Comparison of ENCODE assay signal across 8 mouse cellular contexts in the genomic region with DNA sequence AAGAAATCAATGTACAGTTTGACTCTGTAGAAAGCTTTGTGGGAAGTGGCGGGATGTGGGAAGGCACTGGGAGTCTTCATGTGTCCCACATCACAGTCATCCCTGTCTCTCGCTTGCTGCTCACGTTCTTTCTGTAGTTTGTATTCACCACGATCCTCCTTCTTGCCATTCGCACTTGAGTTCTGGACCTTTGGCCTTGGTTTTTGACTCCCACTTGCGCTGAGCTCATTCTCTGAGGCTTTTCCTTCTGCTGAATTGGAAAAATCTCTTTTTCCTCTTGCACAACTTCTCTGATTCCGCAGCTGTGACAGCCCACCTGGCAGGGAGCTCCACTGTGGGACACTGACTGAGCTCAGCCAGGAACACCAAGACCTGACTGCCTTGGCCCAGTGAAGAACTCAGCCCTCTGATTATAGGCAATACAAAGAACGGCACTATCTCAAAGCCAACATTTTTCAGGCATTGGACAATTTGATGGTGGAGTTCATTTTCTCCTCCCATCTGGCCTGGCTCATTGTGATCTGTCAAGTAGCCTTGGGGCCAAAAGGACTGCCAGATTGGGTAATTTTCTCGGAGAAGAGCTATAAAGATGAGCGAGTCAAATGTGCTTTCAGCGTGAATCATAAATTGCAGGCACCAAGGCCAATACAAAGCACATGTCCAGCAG.
DNase-seq lines count a peak whose midpoint lies in the region; ATAC-seq and TF ChIP-seq lines count a peak whose summit lies in the region.

No protein-coding gene starts in this region.

- no peak overlapping the region for H3K4me3 ChIP-seq in kidney, adult 2 months (ENCODE audit: insufficient read depth, low read depth, low read length)
- H3K4me3 ChIP-seq in kidney, embryonic 14.5 days (ENCODE audit: low read length), result no peak overlapping the region

- peak; percentile 20 for DNase-seq in kidney, adult 2 months
- no peak for DNase-seq in kidney, adult 11 months
- DNase-seq in adrenal gland, postnatal 4 days (ENCODE audit: low spot score in 2 of 2), result peak; percentile 4 to 6
- peak; percentile 77 for DNase-seq in heart, adult 8-10 months (ENCODE audit: low spot score)
- DNase-seq in ovary, postnatal 14 days (ENCODE audit: low spot score), result peak; percentile 33
- no peak for DNase-seq in thymus, postnatal 4 days
- DNase-seq in B cell, adult 2 months, result no peak

- H3K4me1 ChIP-seq in kidney, adult 2 months (ENCODE audit: control insufficient read depth, insufficient read depth, low read length), result no peaks in the 10 kb centered on the region
- H3K4me1 ChIP-seq in kidney, embryonic 14.5 days (ENCODE audit: control insufficient read depth, insufficient read depth, low read length), result 0 out of 2 replicates have a peak, but pooled peaks cover 5% of the 10 kb centered on the region

- TF ChIP-seq CTCF in kidney, adult 2 months (conservative IDR thresholded peaks at IDR 0.05; ENCODE audit: insufficient read depth, insufficient read length, low read depth, low read length), result no peak

- no peaks in the 10 kb centered on the region for H3K9me3 ChIP-seq in kidney, embryonic 14.5 days (ENCODE audit: control insufficient read depth, low read length)

- no peak for ATAC-seq in kidney, embryonic 14.5 days (ENCODE audit: low FRiP score, low TSS enrichment)

- H3K27ac ChIP-seq in kidney, adult 2 months (ENCODE audit: insufficient read depth, low read depth, low read length), result no peak overlapping the region
- no peak overlapping the region for H3K27ac ChIP-seq in kidney, embryonic 14.5 days (ENCODE audit: low read depth, low read length)

- no peak overlapping the region for H3K9ac ChIP-seq in kidney, embryonic 14.5 days (ENCODE audit: low read depth, low read length)

- no peak overlapping the region for H3K4me2 ChIP-seq in kidney, embryonic 14.5 days (replicated peaks; ENCODE audit: low read depth, low read length)

- H3K27me3 ChIP-seq in kidney, adult 2 months (replicated peaks; ENCODE audit: control insufficient read depth, insufficient read depth, low read length), result no peaks in the 10 kb centered on the region
- H3K27me3 ChIP-seq in kidney, embryonic 14.5 days (ENCODE audit: control insufficient read depth, insufficient read depth, low read length), result no peaks in the 10 kb centered on the region

- no peaks in the 10 kb centered on the region for H3K36me3 ChIP-seq in kidney, adult 2 months (ENCODE audit: control insufficient read depth, insufficient read depth, low read length)
- no peaks in the 10 kb centered on the region for H3K36me3 ChIP-seq in kidney, embryonic 14.5 days (ENCODE audit: control insufficient read depth, insufficient read depth, low read length)

- WGBS in kidney, adult 2 months, result 75% methylated on average over 11 of the region's 11 CpGs
- 58% methylated on average over 11 of the region's 11 CpGs for WGBS in kidney, embryonic 14.5 days

- no peak for TF ChIP-seq POLR2A in kidney, adult 2 months (IDR thresholded peaks at IDR 0.05; ENCODE audit: low read depth, low read length)

Comparison
In these comparisons a context has a peak if more than half of its experiments do, and no peak if none do; other contexts are left out.
1. DNase-seq: peak in kidney, adult 2 months (single experiment), adrenal gland, postnatal 4 days (2 of 2), heart, adult 8-10 months (single experiment) and ovary, postnatal 14 days (single experiment); none in kidney, adult 11 months (single experiment), thymus, postnatal 4 days (single experiment) and B cell, adult 2 months (0 of 2).